Mouse (Mus musculus) embryonic fibroblast, embryonic 13.5 days (primary cell): Measurements from ENCODE around the gene Miga2.

ENCODE experiments used
- CTCF ChIP-seq: IDR thresholded peaks from 2 replicates; pipeline ENCODE4 v1.5.1; 2011; ENCODE audit warnings: mild to moderate bottlenecking, control low read depth, low read length, moderate library complexity, borderline replicate concordance; ENCODE audit not compliant: insufficient read depth
- POLR2A ChIP-seq: IDR thresholded peaks from 2 replicates; pipeline ENCODE4 v1.6.1; 2011; ENCODE audit warnings: low read depth, mild to moderate bottlenecking, control low read depth, low read length, moderate library complexity

- TF ChIP-seq POLR2A (no peak), CTCF (no peak)
Measured at GRCm38 (mm10) chr2:30337179-30337578, 26.9 kb upstream of the Miga2 start.
